Mouse (Mus musculus) lung, adult 18-20 months (tissue): ENCODE measurements around the gene Macf1.
A peak's percentile ranks its signal among the peaks of the same experiment; 100 is the strongest.

Source experiments
- DNase-seq, 2 experiments: peaks; one replicate each; pipeline ENCODE4 v3.0.0; 2022; ENCODE audit warnings: mixed read lengths in 2 of 2

Macf1 gene

DNA sequence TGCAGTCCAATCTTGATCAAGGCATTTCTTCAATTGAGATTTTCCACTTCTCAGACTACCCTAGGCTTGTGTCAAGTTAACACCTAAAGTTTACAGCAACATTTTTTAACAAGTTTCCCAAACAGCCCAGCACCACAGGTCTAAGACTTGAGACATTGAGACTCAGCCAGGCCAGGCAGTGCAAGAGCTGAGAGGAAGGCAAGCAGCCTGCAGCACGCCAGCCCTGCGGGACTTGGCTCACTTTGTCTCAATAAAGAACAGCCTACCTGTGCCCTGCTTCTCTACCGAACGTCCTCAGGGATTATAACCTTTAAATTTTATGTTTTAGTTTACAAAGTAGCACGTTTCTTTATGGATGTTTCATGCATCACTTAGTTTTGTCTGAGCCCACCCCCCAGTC, 92.1 kb downstream of the Macf1 start:
- DNase-seq = no peak

DNA sequence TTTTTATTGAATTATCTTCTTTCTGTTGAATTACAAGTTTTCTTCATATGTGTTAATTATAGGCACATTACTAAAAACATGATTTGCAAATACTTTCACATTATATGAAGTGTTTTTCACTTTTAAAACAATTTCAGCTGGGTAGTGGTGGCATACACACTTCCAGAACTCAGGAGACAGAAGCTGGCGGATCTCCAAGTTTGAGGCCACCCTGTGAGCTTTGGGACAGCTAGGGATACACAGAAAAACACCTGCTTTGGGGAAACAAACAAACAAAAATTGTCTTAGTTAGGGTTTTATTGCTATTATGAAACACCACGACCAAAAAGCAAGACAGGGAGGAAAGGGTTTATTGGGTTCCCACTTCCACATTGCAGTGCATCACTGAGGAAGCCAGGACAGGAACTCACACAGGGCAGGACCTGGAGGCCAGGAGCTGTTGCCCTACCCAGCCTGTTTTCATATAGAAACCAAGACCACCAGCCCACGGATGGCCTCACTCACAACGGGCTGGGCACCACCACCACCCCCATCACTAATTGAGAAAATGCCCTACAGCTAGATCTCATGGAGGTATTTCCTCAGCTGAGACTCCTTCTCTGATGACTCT, 93.0 kb downstream of the Macf1 start:
- no peak for DNase-seq

DNA sequence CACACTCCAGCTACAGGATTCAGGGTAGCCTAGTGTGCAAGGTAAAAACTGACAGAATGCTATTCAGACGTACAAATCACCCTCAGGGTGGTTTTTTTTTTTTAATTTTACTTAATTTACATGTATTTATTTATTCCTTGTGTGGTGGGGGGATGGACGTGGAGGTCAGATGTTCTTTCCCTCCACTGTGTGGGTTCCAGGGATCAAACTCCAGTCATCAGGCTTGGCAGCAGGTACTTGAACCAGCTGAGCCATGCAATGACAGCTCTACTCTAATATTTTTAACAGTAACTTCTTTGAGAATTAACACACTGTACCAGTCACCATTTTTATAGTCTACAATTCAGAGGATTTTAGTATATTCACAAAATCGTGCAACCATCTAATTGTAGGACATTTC, 94.7 kb downstream of the Macf1 start:
- DNase-seq = no peak

DNA sequence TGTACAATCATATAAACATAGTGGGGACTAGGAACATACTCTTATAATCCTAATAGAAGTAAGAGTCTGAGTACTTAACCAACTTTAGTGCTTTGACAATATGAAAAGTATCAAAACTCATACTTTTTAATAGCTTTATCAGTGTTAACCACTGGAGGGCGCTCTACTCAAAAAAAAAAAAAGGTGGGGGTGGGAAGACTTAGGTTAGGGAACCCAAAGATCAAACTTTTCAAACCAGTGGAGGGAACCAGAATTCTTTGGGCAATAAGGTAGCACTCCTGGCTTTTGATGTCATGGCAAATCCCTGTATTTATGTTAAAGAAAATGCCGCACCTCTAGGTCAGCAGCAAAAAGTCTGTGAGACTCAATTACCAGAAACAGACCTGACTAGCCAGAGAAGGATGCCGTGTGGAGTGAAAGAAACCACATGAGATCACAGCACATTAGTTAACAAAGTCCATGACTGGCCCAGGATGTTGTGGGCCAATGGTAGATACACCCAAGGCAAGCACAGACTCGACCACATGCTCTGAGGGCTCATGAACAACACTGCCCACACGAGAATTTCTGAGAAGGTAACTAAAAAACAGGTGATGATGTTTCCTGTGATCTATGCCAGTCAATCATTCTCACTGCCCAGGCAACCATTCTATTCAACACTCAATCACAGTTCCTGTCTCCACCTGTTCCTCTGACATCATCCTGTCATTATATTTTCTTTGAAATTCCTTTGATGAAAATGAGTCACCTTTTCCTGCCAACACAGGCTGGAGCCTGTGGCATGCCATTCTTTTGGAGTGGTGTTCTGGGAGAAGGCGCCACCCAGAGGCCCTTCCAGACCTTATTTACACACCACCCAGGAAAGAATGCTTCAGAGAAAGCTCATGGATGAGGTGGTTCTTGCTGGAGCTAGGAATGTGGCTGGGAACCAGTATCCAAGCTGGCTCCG, 95.5 kb downstream of the Macf1 start:
- peak; percentile 82 to 88 for DNase-seq

DNA sequence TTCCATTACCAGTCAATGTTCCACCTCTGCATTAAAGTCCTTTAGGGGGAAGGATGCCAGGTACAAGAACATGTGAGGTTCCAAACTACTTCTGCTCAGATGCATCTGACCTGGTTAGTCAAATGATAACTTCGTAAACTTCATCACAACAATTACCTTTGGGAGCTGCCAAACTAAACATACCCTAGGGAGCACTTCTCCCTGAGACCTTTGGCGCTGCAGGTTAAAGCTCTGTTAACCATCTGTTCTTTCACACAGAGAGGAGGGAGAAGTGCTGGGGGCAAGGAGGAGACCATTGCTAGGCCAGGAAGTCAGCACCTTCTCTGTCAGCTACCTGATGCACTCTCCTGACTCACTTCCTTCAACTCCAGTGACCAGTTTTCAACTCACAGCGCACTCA, 96.5 kb downstream of the Macf1 start:
- no peak for DNase-seq

DNA sequence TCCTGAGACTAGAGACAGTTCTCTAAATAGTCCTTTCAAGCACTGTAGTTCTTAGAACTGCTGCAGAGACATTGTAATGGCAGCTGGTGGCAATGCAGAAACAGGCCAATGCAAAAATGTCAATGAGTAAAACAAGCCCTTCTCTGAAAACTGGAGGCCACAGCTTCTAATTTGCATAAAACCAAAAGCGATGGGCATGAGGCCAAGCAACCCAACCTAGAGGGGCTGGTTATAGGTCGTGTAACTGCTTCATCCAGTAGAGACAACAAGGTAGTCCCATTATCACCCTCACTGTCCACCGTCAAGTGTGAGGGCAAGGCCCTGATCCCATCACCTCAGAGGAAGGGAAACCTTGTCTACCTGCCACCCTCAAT, 99.5 kb downstream of the Macf1 start:
- DNase-seq = no peak

DNA sequence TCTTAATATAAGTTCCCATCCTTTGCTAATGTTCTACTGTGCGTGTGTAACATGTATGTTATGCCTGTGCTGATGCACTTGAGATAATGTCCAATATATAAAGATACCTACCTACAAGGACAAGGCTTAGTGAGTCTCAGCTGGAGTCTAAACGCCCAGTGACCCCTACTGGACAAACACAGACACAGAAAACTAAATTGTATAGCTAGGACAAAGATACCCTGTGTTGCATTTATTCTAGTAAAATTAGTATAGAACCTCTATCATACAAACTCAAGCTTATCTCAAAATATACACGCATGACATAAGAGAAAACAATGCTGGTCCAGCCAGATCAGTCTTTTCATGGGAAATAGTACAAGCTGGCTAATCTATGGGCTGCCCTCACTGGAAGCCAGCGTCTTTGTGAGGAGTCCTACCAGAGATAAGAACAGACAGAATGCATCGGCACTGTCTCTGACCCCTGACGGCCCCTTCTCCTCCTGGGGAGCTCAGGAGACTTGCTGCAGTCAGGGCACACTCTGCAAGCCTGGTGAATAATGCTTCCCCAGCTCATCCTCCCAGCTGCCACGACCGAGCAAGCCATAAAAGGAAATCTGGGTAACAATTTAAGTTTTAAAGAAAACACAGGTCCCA, 100.0 kb downstream of the Macf1 start:
- DNase-seq = no peak

DNA sequence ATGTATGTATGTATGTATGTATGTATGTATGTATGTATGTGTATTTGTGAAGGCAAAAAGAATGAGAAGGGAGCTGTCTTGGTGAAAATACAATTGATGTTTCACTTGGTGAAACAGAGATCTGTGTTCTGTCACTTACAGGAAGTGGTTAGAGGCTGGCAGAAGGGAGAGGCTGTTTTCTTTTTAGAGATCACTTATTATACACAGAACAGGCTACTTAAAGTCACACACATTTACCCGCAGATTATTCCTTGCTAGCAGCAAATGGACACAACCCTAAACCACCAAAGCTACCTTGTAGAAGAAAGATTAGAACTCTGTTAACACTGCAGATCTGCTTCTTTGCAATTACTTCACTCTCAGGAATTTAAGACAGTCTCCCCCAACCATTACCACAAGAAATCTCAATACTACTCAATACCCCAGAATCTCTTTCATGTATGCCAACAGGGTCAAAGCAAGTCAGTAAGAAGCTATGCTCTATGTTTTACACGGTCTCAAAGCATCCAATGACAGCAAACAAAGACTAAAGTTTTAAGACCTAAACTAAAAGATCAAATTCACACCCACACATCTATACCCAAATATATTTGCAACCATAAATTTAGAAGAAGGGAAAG, 106.6 kb downstream of the Macf1 start:
- DNase-seq = no peak

DNA sequence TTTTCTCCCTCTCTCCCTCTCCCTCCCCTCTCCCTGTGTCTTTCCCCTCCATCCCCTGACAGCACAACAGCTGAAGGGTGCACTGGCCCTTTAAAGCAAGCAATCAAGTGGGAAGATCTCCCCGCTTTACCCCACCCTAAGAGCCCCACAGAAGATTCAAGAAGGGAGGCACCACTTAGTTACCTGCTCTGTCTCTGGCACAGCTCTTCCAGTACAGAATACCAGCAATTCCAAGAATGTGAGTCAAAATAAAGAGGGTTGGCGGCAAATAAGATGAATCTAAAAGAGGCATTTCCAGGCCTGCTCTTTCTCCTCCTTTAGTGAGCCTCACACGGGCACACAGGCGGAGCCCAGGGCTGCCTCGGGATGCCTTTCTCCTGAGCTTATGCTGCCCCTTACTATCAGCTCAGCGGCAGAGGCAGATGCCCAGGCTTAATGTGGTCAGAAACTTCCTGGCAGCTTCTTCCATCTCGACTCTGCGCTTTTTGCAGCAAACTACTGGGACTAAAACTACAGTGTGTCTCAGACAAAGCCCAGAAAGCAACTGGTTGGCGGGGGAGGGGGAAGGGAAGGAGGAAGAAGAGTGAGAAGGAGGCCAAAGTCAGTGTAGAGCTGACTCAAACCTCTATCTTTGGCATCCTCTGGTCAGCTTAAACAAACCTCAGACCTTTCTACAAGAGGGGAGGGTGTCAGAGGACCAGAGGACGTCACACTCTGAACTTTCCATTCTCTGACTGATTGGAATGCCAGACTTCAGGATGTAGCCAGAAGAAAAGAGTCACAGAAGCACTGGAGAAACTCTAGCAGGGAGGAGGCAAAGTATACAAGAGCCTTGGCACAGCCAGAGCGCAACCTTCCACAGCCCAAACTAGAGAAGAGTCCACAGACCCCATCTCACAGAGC, 111.5 kb downstream of the Macf1 start:
- peak; percentile 44 to 56 for DNase-seq

DNA sequence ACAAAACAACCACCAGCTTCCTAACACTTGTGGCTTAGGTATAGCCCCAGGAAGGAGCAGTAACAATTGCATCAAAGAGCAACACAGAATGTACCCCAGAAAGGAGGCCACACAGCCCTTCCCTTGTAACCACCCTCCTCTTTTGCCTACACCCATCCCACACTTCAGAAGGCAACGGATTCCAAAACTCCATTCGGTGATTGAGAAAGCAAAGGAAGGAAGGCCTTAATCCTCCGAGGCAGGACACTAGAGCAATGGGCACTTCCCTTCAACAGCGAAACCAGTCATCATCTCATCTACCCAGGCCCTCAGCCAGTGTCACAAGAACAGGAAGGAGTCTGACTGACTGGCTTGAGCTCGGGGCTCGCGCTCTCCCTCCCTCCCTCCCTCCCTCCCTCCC, 112.3 kb downstream of the Macf1 start:
- DNase-seq = peak; percentile 64 to 74

DNA sequence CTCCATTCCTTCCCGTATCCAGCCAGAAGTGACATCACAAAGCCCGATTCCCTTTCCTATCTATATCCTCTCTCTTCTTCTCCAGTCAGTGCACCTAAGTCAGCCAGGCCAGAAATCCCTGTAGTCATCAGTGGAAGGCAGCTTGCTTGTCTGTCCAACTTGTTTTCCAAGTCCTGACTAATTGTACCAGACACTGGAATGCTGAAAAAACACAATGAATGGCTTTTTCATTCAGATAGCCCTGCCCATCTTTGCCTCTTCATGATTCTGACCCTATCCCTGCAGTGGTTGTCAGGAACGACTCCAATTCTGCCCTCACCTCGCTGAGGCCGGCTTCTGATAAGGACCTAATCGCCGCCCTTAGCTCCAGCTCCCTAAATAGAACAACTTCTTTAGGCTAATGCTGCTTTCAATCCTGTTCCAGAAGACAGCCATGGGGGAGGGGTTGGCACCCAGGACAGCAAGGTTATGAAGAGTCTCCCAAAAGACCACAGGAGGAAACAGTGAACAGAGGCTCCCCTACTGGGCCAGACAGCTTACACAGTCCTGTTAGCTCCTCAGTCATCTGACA, 118.8 kb downstream of the Macf1 start:
- peak in 1 of 2 experiments; percentile 16 for DNase-seq

DNA sequence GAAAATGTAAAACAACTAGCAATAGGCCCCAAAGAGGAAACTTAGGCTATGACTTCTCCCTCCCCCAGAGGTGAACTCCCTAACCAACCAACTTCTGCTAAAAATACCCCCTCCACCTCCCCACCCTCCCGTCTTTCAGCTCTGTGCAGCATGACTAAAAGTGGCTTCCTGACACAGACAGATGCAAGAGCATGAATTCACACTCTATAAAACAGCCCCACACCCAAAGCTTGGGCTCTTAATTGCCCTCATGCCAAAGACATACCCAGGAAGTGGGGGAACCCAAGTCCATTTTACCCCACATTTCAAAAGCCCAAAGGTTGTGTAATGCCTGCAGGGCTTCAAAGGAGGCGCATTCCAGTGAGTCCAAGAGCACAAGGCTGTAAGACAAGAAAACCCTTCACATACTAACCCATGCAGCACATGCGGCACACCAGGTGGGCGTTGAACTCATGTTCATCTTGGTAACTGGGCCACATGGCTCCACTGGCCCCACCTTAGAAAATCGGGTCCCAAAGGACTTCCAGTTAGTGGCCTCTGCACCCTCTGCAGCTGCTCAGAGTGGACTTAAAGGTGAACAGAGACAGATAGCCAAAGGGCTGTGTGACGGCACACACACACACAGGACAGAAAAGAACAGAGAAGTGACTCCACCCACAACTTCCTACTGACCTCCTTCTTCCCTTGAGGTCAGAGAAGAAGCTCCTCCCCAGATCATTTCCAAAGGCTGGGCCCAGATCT, 119.9 kb downstream of the Macf1 start:
- peak; percentile 50 to 56 for DNase-seq

DNA sequence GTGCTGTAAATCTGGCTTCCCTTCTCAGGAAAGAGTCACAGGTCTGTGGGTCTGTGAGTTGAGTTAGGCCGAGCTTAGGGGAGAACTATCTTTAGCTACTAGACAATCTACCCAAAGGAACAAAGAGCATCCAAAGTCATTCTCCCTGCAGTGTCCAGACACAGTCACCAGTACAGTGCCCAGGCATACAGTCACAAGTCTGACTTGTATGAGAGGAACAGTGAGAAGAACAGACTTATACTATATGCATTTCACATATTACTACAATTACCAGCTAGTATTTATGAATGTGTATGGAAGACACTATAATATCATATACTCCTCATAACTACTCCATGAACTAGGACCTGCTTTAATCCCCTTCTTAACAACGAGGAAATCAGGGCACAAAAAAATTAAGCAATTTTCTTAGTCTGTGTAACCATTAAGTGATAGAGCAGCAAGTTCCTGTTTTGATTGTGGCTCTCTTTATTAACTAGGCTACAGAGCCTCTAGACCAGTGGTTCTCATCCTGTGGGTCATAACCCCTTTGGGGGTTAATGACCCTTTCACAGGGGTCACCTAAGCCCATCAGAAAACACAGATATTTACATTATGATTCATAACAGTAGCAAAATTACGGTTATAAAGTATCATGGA, 121.9 kb downstream of the Macf1 start:
- no peak for DNase-seq

DNA sequence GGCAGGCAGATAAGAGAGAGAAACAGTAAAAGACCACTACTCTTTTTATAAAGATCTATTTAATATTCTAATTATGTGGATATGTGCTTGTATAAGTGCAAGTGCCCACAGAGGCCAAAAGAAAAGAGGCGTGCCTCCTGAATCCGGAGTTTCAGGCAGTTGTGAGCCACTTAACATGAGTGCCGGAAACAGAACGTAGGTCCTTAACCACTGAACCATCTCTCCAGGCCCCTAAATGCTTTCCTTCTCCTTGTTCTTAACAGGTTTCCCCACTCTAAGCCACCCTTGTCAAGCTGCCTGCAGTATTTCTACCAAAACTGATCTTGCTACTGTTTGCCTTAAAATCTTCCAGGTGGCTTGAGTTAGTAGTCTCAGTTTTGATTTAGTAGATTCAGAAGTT, 123.3 kb downstream of the Macf1 start:
- DNase-seq = peak in 1 of 2 experiments; percentile 49

DNA sequence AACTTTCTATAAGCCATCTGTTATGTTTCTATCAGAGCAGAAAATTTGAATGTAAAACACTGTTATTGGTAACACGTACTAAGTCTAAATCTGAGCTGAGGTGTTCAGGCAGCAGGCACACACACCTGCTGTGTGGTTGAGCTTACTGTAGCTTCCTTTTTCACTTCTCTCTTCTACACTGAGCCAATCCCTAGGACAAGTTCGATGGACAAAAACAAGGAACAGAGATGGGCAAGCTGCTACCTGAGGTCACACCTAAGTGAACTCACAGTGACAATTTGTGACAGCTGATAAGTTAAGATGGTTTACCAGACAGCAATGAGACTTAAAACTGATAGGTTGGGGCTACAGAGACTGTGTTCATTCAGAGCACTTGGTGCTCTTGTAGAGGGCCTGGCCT, 125.7 kb downstream of the Macf1 start:
- no peak for DNase-seq

DNA sequence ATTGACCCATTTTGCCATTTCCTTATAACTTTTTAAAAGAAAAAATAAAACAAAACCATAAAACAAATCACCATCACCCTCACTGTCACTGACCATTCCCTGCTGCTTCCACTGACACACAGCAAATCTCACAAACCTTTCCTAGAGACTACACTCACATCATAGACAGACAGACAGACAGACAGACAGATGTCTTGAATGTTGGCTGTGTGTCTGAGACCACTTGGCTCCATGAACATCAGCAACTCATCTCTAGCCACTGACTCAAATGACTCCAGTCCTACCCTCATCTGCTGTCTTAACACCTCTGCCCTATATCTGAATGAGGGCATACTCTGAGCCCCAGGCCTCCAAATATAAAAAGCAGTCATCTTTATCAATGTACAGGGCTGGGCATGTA, 128.9 kb downstream of the Macf1 start:
- DNase-seq = no peak

DNA sequence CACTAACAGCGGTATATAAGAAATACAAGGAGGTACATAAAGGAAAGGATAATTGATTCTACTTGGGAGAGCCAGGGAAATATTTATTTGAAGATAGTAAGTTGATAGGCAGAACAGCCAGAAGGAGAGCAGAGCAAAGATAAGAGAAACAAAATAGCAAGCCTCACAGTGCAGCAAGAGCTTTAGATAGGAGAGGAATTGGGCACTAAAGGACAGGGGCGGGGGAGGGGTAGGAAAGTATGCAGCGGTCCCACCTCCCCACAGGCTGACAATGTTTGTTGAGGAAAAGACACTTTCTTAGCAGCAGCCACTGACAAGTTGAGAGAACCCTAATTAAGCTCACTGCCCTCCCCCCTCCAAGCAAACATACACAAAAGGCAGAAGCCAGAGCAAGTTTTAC, 131.5 kb downstream of the Macf1 start:
- DNase-seq = no peak

DNA sequence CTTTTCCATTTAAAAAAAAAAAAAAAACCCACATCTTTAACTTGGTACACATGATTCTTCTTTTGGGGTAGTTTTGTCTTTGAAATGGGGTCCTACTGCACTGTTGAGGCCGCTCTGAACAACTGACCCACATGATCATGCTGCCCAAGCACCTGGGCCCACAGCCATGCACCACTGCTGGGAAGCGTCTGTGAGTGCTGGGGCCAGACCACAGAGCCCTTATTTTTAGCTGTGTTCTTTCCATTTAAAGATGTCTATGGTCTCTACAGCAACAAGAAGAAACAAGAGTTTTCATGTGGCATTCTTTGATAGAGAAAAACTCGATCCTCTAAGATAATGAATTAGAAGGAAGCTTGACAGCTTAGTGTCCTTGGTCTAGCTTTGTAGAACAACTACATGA, 135.8 kb downstream of the Macf1 start:
- DNase-seq = no peak

DNA sequence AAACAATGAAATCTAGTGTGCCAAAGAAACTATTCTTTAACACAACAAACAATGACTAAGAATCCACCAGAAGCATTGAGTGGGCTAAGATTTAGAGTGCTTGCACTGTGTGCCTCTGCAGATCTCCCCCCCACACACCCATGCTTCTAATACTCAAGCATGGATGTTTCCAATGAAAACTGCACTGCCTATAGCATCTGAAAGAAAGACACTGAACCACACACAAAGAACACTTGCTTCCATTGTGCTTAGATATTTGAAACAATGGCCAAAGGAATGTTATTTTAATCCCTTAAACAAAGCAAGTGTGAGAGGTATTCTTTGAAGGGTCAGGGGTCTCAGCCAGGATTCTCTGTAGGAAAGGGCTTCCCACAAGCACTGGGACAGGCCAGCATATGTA, 140.5 kb downstream of the Macf1 start:
- DNase-seq = no peak

DNA sequence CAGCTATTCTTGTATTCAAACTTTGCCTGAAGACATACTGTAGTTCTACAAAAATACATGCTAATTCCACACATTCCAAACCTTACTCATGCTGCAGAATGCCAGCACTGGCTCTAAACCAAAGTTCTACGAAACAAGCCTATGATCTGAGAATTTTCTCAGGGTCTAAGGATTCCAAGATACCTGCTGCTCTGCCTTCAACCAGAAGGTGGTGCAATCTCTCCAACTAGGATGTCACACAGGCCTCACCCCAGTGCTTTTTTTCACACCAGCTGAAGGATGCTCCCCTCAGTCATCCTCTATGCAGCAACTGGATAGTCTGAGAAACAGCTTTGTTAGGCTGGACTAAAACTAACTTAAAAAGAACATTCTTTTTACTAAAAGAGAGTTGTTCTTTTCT, 148.9 kb downstream of the Macf1 start:
- DNase-seq = peak; percentile 60 to 67

DNA sequence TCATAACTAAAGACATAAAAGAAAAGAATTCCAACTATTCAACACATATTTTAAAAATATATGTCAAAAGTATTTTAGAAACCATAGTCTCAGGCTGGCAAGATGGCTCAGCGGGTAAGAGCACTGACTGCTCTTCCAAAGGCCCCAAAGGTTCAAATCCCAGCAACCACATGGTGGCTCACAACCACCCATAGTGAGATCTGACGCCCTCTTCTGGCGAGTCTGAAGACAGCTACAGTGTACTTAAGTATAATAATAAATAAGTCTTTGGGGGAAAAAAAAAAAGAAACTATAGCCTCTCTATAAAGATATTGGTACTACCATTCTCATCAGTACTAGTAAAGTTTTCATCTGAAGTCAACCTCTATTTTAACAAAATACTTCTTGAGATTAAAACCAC, 152.2 kb downstream of the Macf1 start:
- DNase-seq = no peak
